Mouse (Mus musculus) intestine, postnatal 0 days (tissue): ENCODE measurements at regions not wholly inside any gene's neighbourhood (a gene's known extent, or its start where the extent isn't known, plus 50 kb on each side); places are given as distances from the start of the nearest gene placed in this dataset.
"Not testable (repeated sequence)": the region's sequence is repeated elsewhere in the genome, so short reads cannot be mapped to it uniquely, and the experiment has no call there.

Experiments
- ATAC-seq: fragments of 200-750 bp; cut with Nextera tagmentation; 2 replicates; pipeline ENCODE4 v1.8.0; 2017; ENCODE audit warnings: mild to moderate bottlenecking, moderate TSS enrichment, moderate library complexity
- H3K27ac ChIP-seq: fragments of 300-500 bp; sonication (generic); 2 replicates; pipeline ENCODE4 v1.5.1; 2014; ENCODE audit warnings: mild to moderate bottlenecking, low read depth, low read length, moderate library complexity
- H3K27me3 ChIP-seq: fragments of 300-500 bp; sonication (generic); replicated peaks from 2 replicates; pipeline ENCODE4 v1.6.1; 2014; ENCODE audit warnings: low read length, mixed read lengths; ENCODE audit not compliant: control insufficient read depth, insufficient read depth
- H3K36me3 ChIP-seq: fragments of 300-500 bp; sonication (generic); 2 replicates; pipeline ENCODE4 v1.6.1; 2014; ENCODE audit warnings: mild to moderate bottlenecking, moderate library complexity; ENCODE audit not compliant: control insufficient read depth, insufficient read depth
- H3K4me1 ChIP-seq: fragments of 300-500 bp; sonication (generic); replicated peaks from 2 replicates; pipeline ENCODE4 v1.6.1; 2014; ENCODE audit warnings: antibody characterized with exemption, low read length, mixed read lengths; ENCODE audit not compliant: control insufficient read depth, insufficient read depth
- H3K4me2 ChIP-seq: fragments of 300-500 bp; sonication (generic); replicated peaks from 2 replicates; pipeline ENCODE4 v1.6.1; 2014; ENCODE audit warnings: low read depth, mild to moderate bottlenecking, moderate library complexity
- H3K4me3 ChIP-seq: fragments of 300-500 bp; sonication (generic); 2 replicates; pipeline ENCODE4 v1.5.1; 2014; ENCODE audit warnings: low read depth, low read length
- H3K9ac ChIP-seq: fragments of 300-500 bp; sonication (generic); 2 replicates; pipeline ENCODE4 v1.6.1; 2014; ENCODE audit warnings: mild to moderate bottlenecking, low read depth, low read length
- H3K9me3 ChIP-seq: fragments of 300-500 bp; sonication (generic); 2 replicates; pipeline ENCODE4 v1.6.1; 2016; ENCODE audit warnings: mixed run types; ENCODE audit not compliant: control insufficient read depth
- CTCF ChIP-seq: sonication (generic); IDR thresholded peaks from 2 replicates; pipeline ENCODE4 v1.5.1; 2016; ENCODE audit warnings: low read depth, mild to moderate bottlenecking, control low read depth, antibody characterized with exemption, moderate library complexity
- WGBS: fragments of 180-500 bp; shearing (Covaris S2); extraction: QIAGEN DNeasy Blood & Tissue Kit; methylation state at CpG from one replicate; pipeline ENCODE4 v1.1.7; 2014; 5-methylcytosine and 5-hydroxymethylcytosine counted together

DNA sequence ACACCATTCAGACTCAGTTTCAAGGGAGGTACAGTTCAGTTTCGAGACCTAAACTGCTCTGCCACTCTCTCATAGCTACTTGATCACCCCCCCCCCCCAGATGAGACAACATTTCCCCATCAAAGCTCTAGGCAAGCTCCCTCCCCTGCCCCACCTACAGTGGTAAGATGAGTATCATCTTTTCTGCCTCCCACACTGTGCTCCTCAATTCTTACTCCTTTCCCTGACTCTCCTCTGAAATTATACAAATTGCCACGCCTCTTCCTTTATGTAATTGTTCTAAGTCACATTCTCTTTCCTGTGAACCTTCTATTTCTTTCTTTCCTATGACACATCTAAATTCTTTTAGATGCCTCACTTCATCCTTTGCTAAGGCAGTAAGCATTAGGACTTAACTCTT is 321.6 kb downstream of the Htr1b start:
- H3K4me1 ChIP-seq, result no peaks in the 10 kb centered on the region
- no peaks in the 10 kb centered on the region for H3K9me3 ChIP-seq
- no peaks in the 10 kb centered on the region for H3K27me3 ChIP-seq
- no peak for TF ChIP-seq CTCF
- ATAC-seq, result no peak
- 80% methylated on average over 2 of the region's 2 CpGs for WGBS
- no peak overlapping the region for H3K4me3 ChIP-seq
- H3K27ac ChIP-seq, result no peak overlapping the region
- no peak overlapping the region for H3K9ac ChIP-seq
- no peaks in the 10 kb centered on the region for H3K36me3 ChIP-seq
- no peak overlapping the region for H3K4me2 ChIP-seq

DNA sequence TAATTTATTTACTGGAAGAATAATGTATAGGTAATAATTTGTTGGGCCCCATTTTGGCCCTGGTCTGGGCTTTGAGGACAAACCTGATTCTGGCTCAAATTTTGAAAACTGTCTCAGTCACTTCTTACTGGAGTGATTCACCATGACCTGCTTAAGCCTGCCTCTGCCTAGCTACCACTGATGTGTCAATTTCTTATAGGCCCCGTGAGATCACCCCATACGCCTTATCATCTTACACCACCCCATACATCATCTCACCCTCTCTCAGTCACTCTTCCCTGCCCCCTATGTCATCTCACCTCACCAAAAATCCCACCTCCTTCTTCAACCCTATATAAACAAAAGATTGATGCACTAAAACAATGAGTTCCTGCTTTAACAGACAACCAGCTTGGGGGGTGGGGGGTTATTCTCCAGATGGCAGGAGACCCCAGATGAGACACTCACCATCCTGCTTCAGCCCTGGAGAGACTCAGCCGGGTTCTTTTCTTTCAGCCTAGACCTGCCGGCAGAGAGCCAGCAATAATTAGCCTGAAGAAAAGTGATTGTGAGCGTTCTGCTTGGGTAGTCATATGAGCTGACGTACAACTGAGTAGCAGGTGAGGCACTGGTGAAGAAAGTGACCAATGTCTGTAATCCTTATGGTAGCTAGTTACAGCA is 325.0 kb downstream of the Htr1b start:
- Histone ChIP-seq H3K4me3 (no peak overlapping the region), H3K36me3 (no peaks in the 10 kb centered on the region), H3K27ac (no peak overlapping the region), H3K27me3 (no peaks in the 10 kb centered on the region), H3K9me3 (no peaks in the 10 kb centered on the region), H3K9ac (no peak overlapping the region), H3K4me2 (no peak overlapping the region), H3K4me1 (no peaks in the 10 kb centered on the region)
- WGBS, result 84% methylated on average over 6 of the region's 6 CpGs
- no peak for ATAC-seq
- TF ChIP-seq CTCF, result no peak

DNA sequence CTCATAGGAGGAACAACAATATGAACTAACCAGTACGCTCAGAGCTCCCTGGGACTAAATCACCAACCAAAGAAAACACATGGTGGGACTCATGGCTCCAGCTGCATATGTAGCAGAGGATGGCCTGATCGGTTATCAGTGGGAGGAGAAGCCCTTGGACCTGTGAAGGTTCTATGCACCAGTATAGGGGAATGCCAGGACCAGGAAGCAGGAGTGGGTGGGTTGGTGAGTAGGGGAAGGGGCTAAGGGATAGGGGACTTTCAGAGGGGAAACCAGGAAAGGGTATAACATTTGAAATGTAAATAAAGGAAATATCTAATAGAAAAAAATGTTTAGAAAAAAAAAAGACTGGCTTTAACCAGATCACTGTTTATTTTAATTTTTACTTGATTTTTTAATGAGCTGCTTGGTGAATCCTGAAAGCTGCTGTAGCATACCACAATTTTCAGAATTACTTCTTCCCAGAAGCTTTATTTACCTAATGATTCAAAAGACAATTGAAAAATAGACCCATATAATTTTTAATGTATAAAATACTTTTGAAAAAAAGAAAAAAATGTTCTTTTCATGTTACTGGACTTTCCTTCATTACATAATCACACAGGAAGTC is 328.1 kb downstream of the Htr1b start:
- WGBS, result 93% methylated on average over 2 of the region's 2 CpGs
- no peak for ATAC-seq

DNA sequence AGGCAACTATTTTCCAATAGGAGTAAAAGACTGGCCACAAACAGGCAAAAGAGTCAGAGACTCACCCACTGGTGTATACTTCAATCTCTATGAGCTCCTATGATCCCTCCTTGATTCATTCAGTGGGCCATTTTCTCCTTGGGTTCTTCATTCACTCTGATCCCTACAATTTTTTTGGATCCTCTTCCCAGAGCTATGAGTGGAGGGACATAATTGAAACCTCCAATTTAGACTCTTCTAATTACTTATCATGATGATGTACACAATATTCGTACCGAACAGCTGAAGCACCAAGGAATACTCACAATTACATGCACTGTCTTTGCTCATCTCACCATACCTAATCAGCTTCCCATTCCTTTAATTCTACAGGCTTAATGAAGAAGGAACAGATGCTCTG is 357.9 kb downstream of the Htr1b start:
- no peaks in the 10 kb centered on the region for H3K9me3 ChIP-seq
- 93% methylated on average over 2 of the region's 2 CpGs for WGBS
- TF ChIP-seq CTCF, result no peak
- H3K4me3 ChIP-seq, result no peak overlapping the region
- H3K4me1 ChIP-seq, result no peaks in the 10 kb centered on the region
- no peaks in the 10 kb centered on the region for H3K36me3 ChIP-seq
- H3K27me3 ChIP-seq, result no peaks in the 10 kb centered on the region
- H3K27ac ChIP-seq, result no peak overlapping the region
- no peak overlapping the region for H3K4me2 ChIP-seq
- no peak overlapping the region for H3K9ac ChIP-seq
- ATAC-seq, result no peak

More for the DNA sequence above, 328.1 kb downstream of the Htr1b start:
- Histone ChIP-seq H3K4me1 (no peaks in the 10 kb centered on the region), H3K9me3 (no peaks in the 10 kb centered on the region), H3K9ac (no peak overlapping the region), H3K27ac (no peak overlapping the region), H3K4me3 (no peak overlapping the region), H3K36me3 (no peaks in the 10 kb centered on the region), H3K4me2 (no peak overlapping the region), H3K27me3 (no peaks in the 10 kb centered on the region)
- TF ChIP-seq CTCF, result no peak

DNA sequence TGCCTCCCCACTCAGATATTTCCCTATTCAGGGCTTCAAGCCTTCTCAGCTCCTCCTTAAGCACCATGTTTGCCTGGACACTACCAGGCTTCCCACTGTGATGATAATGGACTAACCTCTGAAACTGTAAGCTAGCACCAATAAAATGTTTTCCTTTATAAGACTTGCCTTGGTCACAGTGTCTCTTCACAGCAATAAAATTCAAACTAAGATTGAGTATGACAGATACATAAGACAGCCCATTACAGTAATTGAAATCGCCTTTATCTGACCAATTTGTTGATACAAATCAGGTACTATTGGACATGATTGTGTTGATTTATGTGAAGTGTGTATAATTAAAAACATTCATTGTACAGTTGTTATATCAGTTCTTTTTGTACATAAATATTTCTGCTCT is 358.3 kb downstream of the Htr1b start:
- Histone ChIP-seq H3K4me1 (no peaks in the 10 kb centered on the region), H3K9me3 (no peaks in the 10 kb centered on the region), H3K4me2 (no peak overlapping the region), H3K36me3 (no peaks in the 10 kb centered on the region), H3K9ac (no peak overlapping the region), H3K27me3 (no peaks in the 10 kb centered on the region), H3K27ac (no peak overlapping the region), H3K4me3 (no peak overlapping the region)
- ATAC-seq, result no peak
- WGBS, result 67% methylated on average over 1 of the region's 1 CpGs
- no peak for TF ChIP-seq CTCF

DNA sequence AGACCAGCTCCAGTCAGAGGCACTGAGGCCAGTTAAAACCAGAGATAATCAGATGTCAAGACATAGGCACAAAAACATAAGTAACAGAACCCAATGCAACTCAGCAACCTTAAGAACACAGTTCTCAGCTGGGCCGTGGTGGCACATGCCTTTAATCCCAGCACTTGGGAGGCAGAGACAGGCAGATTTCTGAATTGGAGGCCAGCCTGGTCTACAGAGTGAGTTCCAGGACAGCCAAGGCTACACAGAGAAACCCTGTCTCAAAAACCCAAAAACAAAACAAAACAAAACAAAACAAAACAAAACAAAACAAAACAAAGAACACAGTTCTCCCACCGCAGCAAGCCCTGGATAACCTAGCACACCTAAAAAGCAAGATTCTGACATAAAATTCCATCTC is 408.7 kb downstream of the Htr1b start:
- H3K4me1 ChIP-seq, H3K27ac ChIP-seq, H3K36me3 ChIP-seq, H3K4me2 ChIP-seq, H3K4me3 ChIP-seq, H3K9me3 ChIP-seq, H3K27me3 ChIP-seq, H3K9ac ChIP-seq, ATAC-seq: not testable (repeated sequence)
- 92% methylated on average over 2 of the region's 2 CpGs for WGBS
